12 mouse cellular contexts compared by ENCODE assay signal in genomic region chr1:91405406-91406169, GRCm38 (mm10). TPM values are rescaled to one million over a fixed set of nuclear protein-coding genes. Genes with fewer than 3 reads are reported as not detected.
DNase-seq lines count a peak whose midpoint lies in the region; ATAC-seq and TF ChIP-seq lines count a peak whose summit lies in the region.
"Had no signal": no experiment of that assay in that cellular context is flagged by ENCODE, and none has a peak within 500 bp of the region (broad histone marks: within the 10 kb centered on the region; RNA-seq: fewer than 3 reads in every experiment).

No protein-coding gene starts in this region.

- H3K4me3 ChIP-seq in heart, postnatal 0 days (ENCODE audit: low read depth, low read length) = no peak overlapping the region
- H3K4me3 ChIP-seq: neural tube, embryonic 13.5 days had no signal

- no peaks in the 10 kb centered on the region for H3K9me3 ChIP-seq in heart, postnatal 0 days (replicated peaks; ENCODE audit: control insufficient read depth, low read length)
- H3K9me3 ChIP-seq: neural tube, embryonic 13.5 days had no signal

- peak overlapping the region; percentile 7; the same call in 1 of the 2 replicates for H3K4me2 ChIP-seq in heart, postnatal 0 days (ENCODE audit: low read depth, low read length)
- H3K4me2 ChIP-seq: neural tube, embryonic 13.5 days had no signal

- H3K36me3 ChIP-seq in heart, postnatal 0 days (replicated peaks; ENCODE audit: control insufficient read depth, insufficient read depth, low read length) = no peaks in the 10 kb centered on the region
- H3K36me3 ChIP-seq: neural tube, embryonic 13.5 days had no signal

- no peak for TF ChIP-seq EP300 in heart, postnatal 0 days (IDR thresholded peaks at IDR 0.05; ENCODE audit: low read depth)

- no peak for TF ChIP-seq CTCF in heart, postnatal 0 days (IDR thresholded peaks at IDR 0.05; ENCODE audit: low read depth)

- no peaks in the 10 kb centered on the region for H3K4me1 ChIP-seq in heart, postnatal 0 days (ENCODE audit: control insufficient read depth, insufficient read depth)

- H3K9ac ChIP-seq in heart, postnatal 0 days (replicated peaks; ENCODE audit: low read depth, low read length) = no peak overlapping the region
- H3K9ac ChIP-seq: liver, embryonic 14.5 days; neural tube, embryonic 13.5 days had no signal

- 50% methylated on average over 22 of the region's 23 CpGs for WGBS in heart, postnatal 0 days

- ATAC-seq in heart, postnatal 0 days (ENCODE audit: insufficient read depth, low read depth) = no peak
- peak; percentile 27 to 54; a peak in 3 of 4 replicates for ATAC-seq in hematopoietic stem cell, adult 5-6 weeks (replicated peaks in 1 of 2; ENCODE audit: insufficient read depth in 1 of 2, low FRiP score in 2 of 2, low TSS enrichment in 1 of 2, low read depth in 1 of 2, poor library complexity in 2 of 2, severe bottlenecking in 2 of 2)

- no peak overlapping the region for H3K27ac ChIP-seq in heart, postnatal 0 days (ENCODE audit: low read depth)
- H3K27ac ChIP-seq: liver, embryonic 14.5 days; neural tube, embryonic 13.5 days had no signal

- no peaks in the 10 kb centered on the region for H3K27me3 ChIP-seq in heart, postnatal 0 days (ENCODE audit: control insufficient read depth, insufficient read depth, low read length)
- H3K27me3 ChIP-seq: CH12.LX; neural tube, embryonic 13.5 days had no signal

- DNase-seq in heart, postnatal 0 days (ENCODE audit: low spot score) = no peak
- no peak for DNase-seq in heart, adult 11 months
- DNase-seq in thymus, postnatal 4 days = peak; percentile 36
- no peak for DNase-seq in thymus, postnatal 10 days (ENCODE audit: low spot score in 2 of 2)
- DNase-seq in adrenal gland, postnatal 14 days = no peak
- no peak for DNase-seq in urinary bladder, postnatal 4 days (ENCODE audit: low spot score in 2 of 2)
- no peak for DNase-seq in adrenal gland, adult (ENCODE audit: inconsistent age in 2 of 2, low spot score in 1 of 2)
- DNase-seq: adrenal gland, postnatal 36 days had no signal

RNA-seq across cellular contexts. Expression of gene Ilkap, which starts 7.0 kb away (rescaled TPM):
- total RNA-seq in heart, postnatal 0 days (2014; rRNA removed; ENCODE audit: low replicate concordance) = 58.1 and 70.5 TPM in 2 replicates
- 71.4 and 75.1 TPM in 2 replicates for polyA plus RNA-seq in heart, postnatal 0 days (2015; fragmentation: Nextera tagmentation; extraction: Ambion mirVana)
- total RNA-seq in hematopoietic stem cell, adult 5-6 weeks (2017) = 127 and 144 TPM in 2 replicates
- 99.4 and 110 TPM in 2 replicates for total RNA-seq in adrenal gland, postnatal 14 days (2021)

RNA-seq across cellular contexts. Expression of gene Hes6, which starts 8.2 kb away (rescaled TPM):
- 81.4 and 82.5 TPM in 2 replicates for total RNA-seq in heart, postnatal 0 days (2014; rRNA removed; ENCODE audit: low replicate concordance)
- polyA plus RNA-seq in heart, postnatal 0 days (2015; fragmentation: Nextera tagmentation; extraction: Ambion mirVana) = 61.0 and 64.3 TPM in 2 replicates
- total RNA-seq in hematopoietic stem cell, adult 5-6 weeks (2017) = 18.4 and 32.3 TPM in 2 replicates
- total RNA-seq in adrenal gland, postnatal 14 days (2021) = 182 and 223 TPM in 2 replicates

RNA-seq across cellular contexts. Expression of gene Erfe, which starts 39.4 kb away (rescaled TPM):
- 0.19 and 0.46 TPM in 2 replicates for total RNA-seq in heart, postnatal 0 days (2014; rRNA removed; ENCODE audit: low replicate concordance)
- 0.40 and 0.71 TPM in 2 replicates for polyA plus RNA-seq in heart, postnatal 0 days (2015; fragmentation: Nextera tagmentation; extraction: Ambion mirVana)
- total RNA-seq in hematopoietic stem cell, adult 5-6 weeks (2017) = 0.15 TPM in 1 of 2 replicates, not detected in the other
- total RNA-seq in adrenal gland, postnatal 14 days (2021) = 7.3 and 9.1 TPM in 2 replicates

RNA-seq across cellular contexts. Expression of gene Per2, which starts 53.5 kb away (rescaled TPM):
- 11.1 and 14.0 TPM in 2 replicates for total RNA-seq in heart, postnatal 0 days (2014; rRNA removed; ENCODE audit: low replicate concordance)
- polyA plus RNA-seq in heart, postnatal 0 days (2015; fragmentation: Nextera tagmentation; extraction: Ambion mirVana) = 2.3 and 3.3 TPM in 2 replicates
- total RNA-seq in hematopoietic stem cell, adult 5-6 weeks (2017) = 5.9 and 6.7 TPM in 2 replicates
- total RNA-seq in adrenal gland, postnatal 14 days (2021) = 38.3 and 42.3 TPM in 2 replicates

RNA-seq across cellular contexts. Expression of gene Klhl30, which starts 54.8 kb away (rescaled TPM):
- 78.6 and 83.2 TPM in 2 replicates for total RNA-seq in heart, postnatal 0 days (2014; rRNA removed; ENCODE audit: low replicate concordance)
- polyA plus RNA-seq in heart, postnatal 0 days (2015; fragmentation: Nextera tagmentation; extraction: Ambion mirVana) = 64.0 and 68.6 TPM in 2 replicates
- total RNA-seq in hematopoietic stem cell, adult 5-6 weeks (2017) = 0.69 TPM in 2 replicates
- total RNA-seq in adrenal gland, postnatal 14 days (2021) = 0.37 and 0.71 TPM in 2 replicates
